Comparison of ENCODE assay signal across 40 mouse cellular contexts in the genomic region with DNA sequence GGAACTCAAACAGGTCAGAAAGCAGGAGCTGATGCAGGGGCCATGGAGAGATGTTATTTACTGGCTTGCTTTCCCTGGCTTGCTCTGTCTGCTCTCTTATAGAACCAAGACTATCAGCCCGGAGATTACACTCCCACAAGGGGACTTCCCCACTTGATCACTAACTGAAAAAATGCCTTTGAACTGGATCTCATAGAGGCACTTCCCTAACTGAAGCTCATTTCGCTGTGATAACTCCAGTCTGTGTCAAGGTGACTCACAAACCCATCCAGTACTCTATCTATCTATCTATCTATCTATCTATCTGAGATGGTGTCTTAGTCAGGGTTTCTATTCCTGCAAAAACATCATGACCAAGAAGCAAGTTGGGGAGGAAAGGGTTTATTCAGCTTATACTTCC. TPM values are rescaled to one million over a fixed set of nuclear protein-coding genes. Genes with fewer than 3 reads are reported as not detected.
"Had no signal": no experiment of that assay in that cellular context is flagged by ENCODE, and none has a peak within 500 bp of the region (broad histone marks: within the 10 kb centered on the region; RNA-seq: fewer than 3 reads in every experiment).

No protein-coding gene starts in this region.

- H3K9ac ChIP-seq: heart, embryonic 13.5 days; heart, embryonic 15.5 days; hindbrain, embryonic 13.5 days; hindbrain, embryonic 15.5 days; kidney, embryonic 15.5 days; limb, embryonic 13.5 days; limb, embryonic 15.5 days; liver, embryonic 12.5 days; liver, embryonic 14.5 days had no signal

- H3K36me3 ChIP-seq: heart, embryonic 13.5 days; heart, embryonic 15.5 days; hindbrain, embryonic 13.5 days; hindbrain, embryonic 15.5 days; kidney, embryonic 15.5 days; limb, embryonic 13.5 days; limb, embryonic 15.5 days; liver, embryonic 12.5 days had no signal

- ATAC-seq: hindbrain, postnatal 0 days; intestine, embryonic 16.5 days; liver, embryonic 12.5 days had no signal

- H3K27me3 ChIP-seq: heart, embryonic 13.5 days; heart, embryonic 15.5 days; hindbrain, embryonic 13.5 days; hindbrain, embryonic 15.5 days; kidney, embryonic 15.5 days; limb, embryonic 13.5 days; limb, embryonic 15.5 days; liver, embryonic 12.5 days had no signal

- H3K4me2 ChIP-seq: heart, embryonic 11.5 days; heart, embryonic 13.5 days; heart, embryonic 15.5 days; hindbrain, embryonic 13.5 days; hindbrain, embryonic 15.5 days; kidney, embryonic 15.5 days; limb, embryonic 13.5 days; limb, embryonic 15.5 days; liver, embryonic 12.5 days had no signal

- H3K27ac ChIP-seq: heart, adult 2 months; heart, embryonic 13.5 days; heart, embryonic 15.5 days; hindbrain, embryonic 13.5 days; hindbrain, embryonic 15.5 days; hindbrain, postnatal 0 days; kidney, embryonic 15.5 days; kidney, postnatal 0 days; left cerebral cortex, adult 2 months; limb, embryonic 13.5 days; limb, embryonic 15.5 days; liver, embryonic 12.5 days; liver, embryonic 14.5 days had no signal

- H3K4me1 ChIP-seq: heart, embryonic 13.5 days; heart, embryonic 15.5 days; hindbrain, embryonic 13.5 days; hindbrain, embryonic 15.5 days; kidney, embryonic 15.5 days; limb, embryonic 13.5 days; limb, embryonic 15.5 days; liver, embryonic 12.5 days had no signal

- DNase-seq: gastrocnemius, postnatal 14 days; gastrocnemius, postnatal 36 days; heart, adult 2 months; heart, postnatal 14 days; heart, postnatal 36 days; kidney, adult 11 months; kidney, adult 2 months; kidney, adult 9 months; kidney, postnatal 14 days; kidney, postnatal 36 days; layer of hippocampus, adult 9-11 months; left cerebral cortex, postnatal 4 days had no signal

- H3K4me3 ChIP-seq: heart, adult 2 months; heart, embryonic 13.5 days; heart, embryonic 15.5 days; hindbrain, embryonic 13.5 days; hindbrain, embryonic 15.5 days; kidney, embryonic 15.5 days; left cerebral cortex, adult 2 months; limb, embryonic 13.5 days; limb, embryonic 15.5 days; liver, embryonic 12.5 days had no signal

- H3K9me3 ChIP-seq: heart, embryonic 15.5 days; kidney, embryonic 15.5 days; limb, embryonic 15.5 days; liver, embryonic 12.5 days had no signal

RNA-seq across cellular contexts. Expression of a gene that starts 41.3 kb away (rescaled TPM):
- total RNA-seq: gastrocnemius, adult 18-20 months; gastrocnemius, adult 8-10 months; gastrocnemius, postnatal 14 days; gastrocnemius, postnatal 36 days; heart, adult 2 months; heart, postnatal 14 days; heart, postnatal 36 days; hindbrain, postnatal 0 days; layer of hippocampus, adult 18-20 months; layer of hippocampus, adult 8-10 months; layer of hippocampus, postnatal 14 days; left cerebral cortex, adult 2 months; left cerebral cortex, postnatal 25 days; left cerebral cortex, postnatal 4 days; liver, adult 2 months had no signal
- polyA plus RNA-seq: gonadal fat pad, adult 2 months; heart, adult 2 months; heart, embryonic 11.5 days; heart, embryonic 13.5 days; heart, embryonic 15.5 days; heart, postnatal 0 days; hindbrain, embryonic 11.5 days; hindbrain, embryonic 13.5 days; hindbrain, embryonic 15.5 days; hindbrain, postnatal 0 days; intestine, embryonic 14.5 days; intestine, embryonic 16.5 days; kidney, adult 2 months; kidney, embryonic 15.5 days; kidney, postnatal 0 days; large intestine, adult 2 months; limb, embryonic 11.5 days; limb, embryonic 13.5 days; limb, embryonic 15.5 days; liver, adult 2 months had no signal

RNA-seq across cellular contexts. Expression of a gene that starts 56.6 kb away (rescaled TPM):
- total RNA-seq: gastrocnemius, adult 18-20 months; gastrocnemius, adult 8-10 months; gastrocnemius, postnatal 14 days; gastrocnemius, postnatal 36 days; heart, adult 2 months; heart, postnatal 14 days; heart, postnatal 36 days; hematopoietic stem cell, adult 5-6 weeks; hindbrain, postnatal 0 days; layer of hippocampus, adult 18-20 months; layer of hippocampus, adult 8-10 months; layer of hippocampus, postnatal 14 days; left cerebral cortex, adult 2 months; left cerebral cortex, postnatal 25 days; left cerebral cortex, postnatal 4 days; liver, adult 2 months had no signal
- polyA plus RNA-seq: gonadal fat pad, adult 2 months; heart, adult 2 months; heart, embryonic 11.5 days; heart, embryonic 13.5 days; heart, embryonic 15.5 days; heart, postnatal 0 days; hindbrain, embryonic 11.5 days; hindbrain, embryonic 13.5 days; hindbrain, embryonic 15.5 days; hindbrain, postnatal 0 days; intestine, embryonic 14.5 days; intestine, embryonic 16.5 days; kidney, adult 2 months; kidney, embryonic 15.5 days; kidney, postnatal 0 days; large intestine, adult 2 months; limb, embryonic 11.5 days; limb, embryonic 13.5 days; limb, embryonic 15.5 days; liver, adult 2 months; liver, embryonic 12.5 days; liver, embryonic 14.5 days had no signal
